Mouse (Mus musculus) C2C12 (cell line): ENCODE data around the gene Zfp423.

ENCODE experiments used
- CTCF ChIP-seq: IDR thresholded peaks from one replicate; pipeline ENCODE4 v1.5.1; 2011; ENCODE audit not compliant: control insufficient read depth, insufficient read depth, insufficient read length
- FOSL1 ChIP-seq: IDR thresholded peaks from one replicate; pipeline ENCODE4 v1.8.0; 2011; ENCODE audit warnings: mild to moderate bottlenecking, low read length; ENCODE audit not compliant: poor library complexity, insufficient read depth, severe bottlenecking
- MYOD1 ChIP-seq: IDR thresholded peaks from one replicate; pipeline ENCODE4 v1.6.1; 2011; ENCODE audit warnings: low read depth; ENCODE audit not compliant: control insufficient read depth, insufficient read length
- MYOG ChIP-seq: IDR thresholded peaks from one replicate; pipeline ENCODE4 v1.6.1; 2011; ENCODE audit not compliant: control insufficient read depth, insufficient read length; ENCODE audit errors: extremely low read depth
- USF1 ChIP-seq: IDR thresholded peaks from one replicate; pipeline ENCODE4 v1.6.1; 2011; ENCODE audit warnings: low read depth, mild to moderate bottlenecking, control low read depth, moderate library complexity

DNA sequence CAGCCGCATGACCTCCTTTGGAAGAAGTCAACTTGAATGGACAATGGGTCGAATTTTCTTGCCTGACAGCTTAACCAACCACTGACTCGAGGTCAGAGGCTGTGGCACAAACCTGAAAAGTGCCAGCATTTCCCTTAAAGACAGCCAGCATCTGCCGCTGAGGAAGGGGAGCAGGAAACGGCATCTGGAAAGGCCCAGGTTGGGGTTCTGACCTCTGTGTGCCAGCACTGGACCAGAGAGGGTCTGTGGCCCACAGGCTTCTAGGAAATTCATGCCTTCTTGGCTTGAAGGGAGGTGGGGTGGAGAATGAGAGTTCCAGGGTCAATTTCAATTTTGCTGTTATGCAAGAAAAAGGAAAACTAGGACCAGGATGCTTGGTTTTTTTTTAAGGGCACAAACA lies 124.7 kb downstream of the Zfp423 start:
- TF ChIP-seq CTCF (no peak), MYOD1 (no peak), FOSL1 (no peak), USF1 (no peak), MYOG (no peak)
